Mouse (Mus musculus) embryonic facial prominence, embryonic 13.5 days (tissue): ENCODE results near the gene Tchhl1. TPM values are rescaled to one million over a fixed set of nuclear protein-coding genes. Genes with fewer than 3 reads are reported as not detected.

Experiments used
- ATAC-seq: fragments of 200-750 bp; cut with Nextera tagmentation; 2 replicates; pipeline ENCODE4 v1.8.0; 2017; ENCODE audit warnings: low read depth; ENCODE audit not compliant: insufficient number of reproducible peaks, insufficient read depth, low FRiP score, low TSS enrichment
- H3K27ac ChIP-seq: fragments of 300-500 bp; sonication (generic); 2 replicates; pipeline ENCODE4 v1.5.1; 2015; ENCODE audit warnings: moderate library complexity, mild to moderate bottlenecking, inconsistent platforms
- H3K27me3 ChIP-seq: fragments of 300-500 bp; sonication (generic); 2 replicates; pipeline ENCODE4 v1.6.1; 2015; ENCODE audit warnings: mild to moderate bottlenecking, inconsistent platforms
- H3K36me3 ChIP-seq: fragments of 300-500 bp; sonication (generic); 2 replicates; pipeline ENCODE4 v1.6.1; 2015; ENCODE audit warnings: mild to moderate bottlenecking, inconsistent platforms
- H3K4me1 ChIP-seq: fragments of 300-500 bp; sonication (generic); 2 replicates; pipeline ENCODE4 v1.6.1; 2015; ENCODE audit warnings: inconsistent platforms
- H3K4me2 ChIP-seq: fragments of 300-500 bp; sonication (generic); 2 replicates; pipeline ENCODE4 v1.6.1; 2015; ENCODE audit warnings: moderate library complexity, mild to moderate bottlenecking, inconsistent platforms
- H3K4me3 ChIP-seq: fragments of 300-500 bp; sonication (generic); 2 replicates; pipeline ENCODE4 v1.5.1; 2015; ENCODE audit warnings: mild to moderate bottlenecking, inconsistent platforms
- H3K9ac ChIP-seq: fragments of 300-500 bp; sonication (generic); 2 replicates; pipeline ENCODE4 v1.6.1; 2015; ENCODE audit warnings: mild to moderate bottlenecking, inconsistent platforms
- H3K9me3 ChIP-seq: fragments of 300-500 bp; sonication (generic); 2 replicates; pipeline ENCODE4 v1.6.1; 2016; ENCODE audit warnings: inconsistent platforms
- WGBS: fragments of 180-500 bp; shearing (Covaris S2); methylation state at CpG from one replicate; pipeline ENCODE4 v1.1.7; 2015; ENCODE audit warnings: mixed read lengths; 5-methylcytosine and 5-hydroxymethylcytosine counted together
- polyA plus RNA-seq: library from polyadenylated mRNA; unstranded; fragments of >200 nt; fragmentation: Nextera tagmentation; extraction: Ambion mirVana; gene quantifications from 2 replicates; pipeline ENCODE4 v1.2.1, GENCODE M21; 2015

Tchhl1 gene
- polyA plus RNA-seq, 1 experiment from 2014 or later, result not detected

- no peaks in the 10 kb centered on the region for H3K9me3 ChIP-seq
- H3K27ac ChIP-seq, result peak overlapping the region; percentile 71
- H3K27me3 ChIP-seq, result no peaks in the 10 kb centered on the region
- no peak overlapping the region for H3K9ac ChIP-seq
- ATAC-seq, result peak; percentile 44
- H3K4me1 ChIP-seq, result 0 out of 2 replicates have a peak, but pooled peaks cover 4% of the 10 kb centered on the region
- peak overlapping the region; percentile 7; the same call in 1 of the 2 replicates for H3K4me3 ChIP-seq
- peak overlapping the region; percentile 50 for H3K4me2 ChIP-seq
- H3K36me3 ChIP-seq, result no peaks in the 10 kb centered on the region
- WGBS, result 29% methylated on average over 30 of the region's 30 CpGs
These were observed 37.7 kb downstream of the Tchhl1 start for GRCm38 (mm10) chr3:93505960-93506863.

DNA sequence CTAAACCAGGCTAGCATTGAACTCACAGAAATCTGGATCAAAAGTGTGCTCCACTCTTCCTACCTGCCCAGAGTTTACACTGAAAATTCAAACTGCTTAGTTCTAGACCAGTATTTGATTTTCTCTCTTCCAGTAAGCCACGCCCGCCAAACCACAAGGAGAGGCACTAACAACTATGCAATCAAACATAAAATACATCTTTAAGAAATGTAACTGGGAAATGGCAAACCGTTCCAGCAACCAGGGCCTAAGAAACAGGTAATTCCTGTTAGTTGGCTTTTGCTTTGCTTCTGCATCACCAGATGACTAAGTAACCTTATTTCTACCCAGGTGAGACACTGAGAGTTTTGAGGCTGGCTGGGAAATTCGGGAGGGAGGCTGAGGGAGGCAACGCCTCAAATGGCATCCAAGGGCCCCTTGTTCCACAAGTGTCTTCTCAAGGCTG, 38.3 kb downstream of the Tchhl1 start:
- H3K27ac ChIP-seq, result peak overlapping the region; percentile 71
- H3K4me3 ChIP-seq, result no peak overlapping the region
- H3K27me3 ChIP-seq, result no peaks in the 10 kb centered on the region
- WGBS, result 44% methylated on average over 5 of the region's 5 CpGs
- no peak overlapping the region for H3K9ac ChIP-seq
- H3K9me3 ChIP-seq, result no peaks in the 10 kb centered on the region
- H3K4me2 ChIP-seq, result peak overlapping the region; percentile 50
- no peaks in the 10 kb centered on the region for H3K36me3 ChIP-seq
- peak; percentile 56; the same call in 1 of the 2 replicates for ATAC-seq
- H3K4me1 ChIP-seq, result 0 out of 2 replicates have a peak, but pooled peaks cover 4% of the 10 kb centered on the region

GRCm38 (mm10) chr3:93509301-93509700, 40.7 kb downstream of the Tchhl1 start:
- Histone ChIP-seq H3K4me3 (no peak overlapping the region), H3K27ac (no peak overlapping the region), H3K9me3 (no peaks in the 10 kb centered on the region), H3K36me3 (no peaks in the 10 kb centered on the region), H3K4me1 (0 out of 2 replicates have a peak, but pooled peaks cover 4% of the 10 kb centered on the region), H3K4me2 (no peak overlapping the region), H3K9ac (no peak overlapping the region), H3K27me3 (no peaks in the 10 kb centered on the region)
- ATAC-seq, result no peak
- 59% methylated on average over 1 of the region's 1 CpGs for WGBS

GRCm38 (mm10) chr3:93511036-93511435, 42.5 kb downstream of the Tchhl1 start:
- 83% methylated on average over 1 of the region's 1 CpGs for WGBS
- no peak for ATAC-seq
- Histone ChIP-seq H3K27me3 (no peaks in the 10 kb centered on the region), H3K9me3 (no peaks in the 10 kb centered on the region), H3K4me1 (0 out of 2 replicates have a peak, but pooled peaks cover 2% of the 10 kb centered on the region), H3K9ac (no peak overlapping the region), H3K4me3 (no peak overlapping the region), H3K27ac (no peak overlapping the region), H3K36me3 (no peaks in the 10 kb centered on the region), H3K4me2 (no peak overlapping the region)

DNA sequence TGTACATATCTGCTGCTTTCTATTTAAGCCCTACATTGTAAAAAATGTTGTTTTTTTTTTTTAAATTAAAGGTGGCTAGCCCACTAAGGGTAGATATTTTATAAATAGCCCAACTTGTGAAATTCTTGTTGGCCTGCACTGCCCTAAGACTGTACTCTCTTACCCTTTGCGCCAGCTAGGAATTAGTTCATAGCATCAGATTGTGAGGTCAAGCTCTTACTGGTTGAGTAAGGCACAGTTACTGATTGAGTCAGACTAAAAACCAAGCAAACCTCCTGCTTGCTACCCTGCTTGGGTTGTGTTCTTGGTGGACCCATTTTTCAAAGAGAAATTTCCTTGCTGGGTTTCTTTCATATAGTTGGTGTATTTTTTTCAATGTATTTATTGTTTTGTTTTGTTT, 43.2 kb downstream of the Tchhl1 start:
- H3K27ac ChIP-seq, result no peak overlapping the region
- H3K27me3 ChIP-seq, result no peaks in the 10 kb centered on the region
- no peaks in the 10 kb centered on the region for H3K36me3 ChIP-seq
- H3K4me1 ChIP-seq, result no peaks in the 10 kb centered on the region
- WGBS, result 98% methylated on average over 1 of the region's 1 CpGs
- H3K9me3 ChIP-seq, result no peaks in the 10 kb centered on the region
- no peak overlapping the region for H3K9ac ChIP-seq
- H3K4me2 ChIP-seq, result no peak overlapping the region
- no peak overlapping the region for H3K4me3 ChIP-seq
- ATAC-seq, result no peak

DNA sequence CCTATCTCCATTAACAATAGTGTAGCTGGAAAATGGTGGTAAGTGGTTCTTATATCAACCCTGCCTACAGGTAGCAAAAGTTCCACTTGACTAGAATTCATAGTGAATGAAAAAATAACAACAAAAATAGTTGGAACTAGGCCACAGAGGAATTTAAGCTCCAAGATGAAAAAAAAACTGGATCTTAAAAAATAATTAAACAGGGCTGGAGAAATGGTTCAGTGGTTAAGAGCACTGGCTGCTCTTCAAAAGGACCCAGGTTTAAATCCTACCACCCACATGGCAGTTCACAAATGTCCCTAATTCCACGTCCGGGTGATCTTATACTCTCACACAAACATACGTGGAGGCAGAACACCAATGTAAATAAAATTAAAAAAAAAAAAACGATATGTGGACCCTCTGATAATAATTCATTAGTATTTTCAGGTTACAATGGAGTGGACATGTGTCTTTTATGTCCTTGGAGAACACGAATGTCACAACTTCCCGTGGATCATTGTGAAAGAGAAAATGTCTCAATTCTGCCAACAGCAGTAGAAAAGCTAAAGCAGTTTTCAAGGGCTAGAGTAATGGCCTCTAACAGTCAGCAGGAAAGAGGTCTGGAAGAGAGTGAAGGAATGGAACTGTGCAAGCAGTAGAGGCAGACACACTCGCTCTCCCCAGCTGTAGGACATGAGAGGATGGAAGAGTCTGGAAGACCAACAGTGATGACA, 44.0 kb downstream of the Tchhl1 start:
- H3K36me3 ChIP-seq, result no peaks in the 10 kb centered on the region
- H3K9me3 ChIP-seq, result no peaks in the 10 kb centered on the region
- H3K4me3 ChIP-seq, result no peak overlapping the region
- no peak overlapping the region for H3K4me2 ChIP-seq
- no peak overlapping the region for H3K9ac ChIP-seq
- no peak for ATAC-seq
- H3K27me3 ChIP-seq, result no peaks in the 10 kb centered on the region
- H3K4me1 ChIP-seq, result no peaks in the 10 kb centered on the region
- no peak overlapping the region for H3K27ac ChIP-seq
- 77% methylated on average over 7 of the region's 7 CpGs for WGBS

DNA sequence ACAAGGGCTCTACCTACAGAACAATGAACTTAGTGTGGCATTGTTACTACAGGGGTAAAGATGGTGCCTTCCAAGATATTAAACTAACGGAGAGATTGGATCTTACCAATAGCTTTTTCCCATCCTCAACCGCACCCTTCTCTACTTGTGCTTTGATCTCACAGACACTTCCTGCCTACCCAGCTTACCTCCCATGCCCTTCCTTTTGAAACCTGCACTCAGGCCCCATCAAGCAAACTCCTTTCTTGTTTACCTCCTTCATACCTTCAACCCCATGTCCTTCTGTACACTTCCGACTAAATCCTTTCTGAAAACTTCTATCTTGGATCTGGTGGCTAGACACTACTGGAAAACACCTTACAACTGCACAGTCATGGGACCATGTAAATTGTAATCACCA, 46.1 kb downstream of the Tchhl1 start:
- Histone ChIP-seq H3K27ac (no peak overlapping the region), H3K4me1 (no peaks in the 10 kb centered on the region), H3K27me3 (no peaks in the 10 kb centered on the region), H3K9ac (no peak overlapping the region), H3K4me3 (no peak overlapping the region), H3K36me3 (no peaks in the 10 kb centered on the region), H3K9me3 (no peaks in the 10 kb centered on the region), H3K4me2 (no peak overlapping the region)
- ATAC-seq, result no peak
- WGBS, result 92% methylated on average over 3 of the region's 3 CpGs

GRCm38 (mm10) chr3:93517343-93517742, 48.8 kb downstream of the Tchhl1 start:
- 92% methylated on average over 2 of the region's 2 CpGs for WGBS
- H3K27ac ChIP-seq, result no peak overlapping the region
- ATAC-seq, result no peak

GRCm38 (mm10) chr3:93519856-93520329, 51.3 kb downstream of the Tchhl1 start:
- Histone ChIP-seq H3K9me3 (no peaks in the 10 kb centered on the region), H3K4me2 (peak overlapping the region; percentile 63), H3K27ac (peak overlapping the region; percentile 98), H3K36me3 (peaks cover 9% of the 10 kb centered on the region), H3K27me3 (no peaks in the 10 kb centered on the region), H3K4me1 (peaks cover 32% of the 10 kb centered on the region), H3K4me3 (peak overlapping the region; percentile 69), H3K9ac (peak overlapping the region; percentile 88)
- ATAC-seq, result no peak
- WGBS, result 49% methylated on average over 5 of the region's 5 CpGs

More at GRCm38 (mm10) chr3:93517343-93517742, 48.8 kb downstream of the Tchhl1 start:
- H3K36me3 ChIP-seq, result no peaks in the 10 kb centered on the region
- H3K27me3 ChIP-seq, result no peaks in the 10 kb centered on the region
- H3K4me1 ChIP-seq, result peaks cover 12% of the 10 kb centered on the region
- no peak overlapping the region for H3K4me2 ChIP-seq
- no peak overlapping the region for H3K9ac ChIP-seq
- no peak overlapping the region for H3K4me3 ChIP-seq
- no peaks in the 10 kb centered on the region for H3K9me3 ChIP-seq

GRCm38 (mm10) chr3:93520330-93521193, 52.0 kb downstream of the Tchhl1 start, which contains the start of gene S100a11:
S100a11 (plus strand) TSS chr3:93520488.
- under 1% methylated on average over 38 of the region's 38 CpGs for WGBS
- Histone ChIP-seq H3K27ac (peak within 1 kb of the TSS; percentile 98), H3K27me3 (no peaks in the 10 kb centered on the region), H3K4me1 (peaks cover 33% of the 10 kb centered on the region), H3K36me3 (peaks cover 15% of the 10 kb centered on the region), H3K4me3 (peak within 1 kb of the TSS; percentile 69), H3K9ac (peak within 1 kb of the TSS; percentile 88), H3K4me2 (peak within 1 kb of the TSS; percentile 63), H3K9me3 (no peaks in the 10 kb centered on the region)
- ATAC-seq, result peak; percentile 95
